Mouse (Mus musculus) CH12.LX (cell line): ENCODE measurements at regions not wholly inside any gene's neighbourhood (a gene's known extent, or its start where the extent isn't known, plus 50 kb on each side); places are given as distances from the start of the nearest gene placed in this dataset.

ENCODE experiments used
- HCFC1 ChIP-seq: IDR thresholded peaks from 2 replicates; pipeline ENCODE4 v1.6.1; 2012; ENCODE audit warnings: low read depth, mild to moderate bottlenecking, inconsistent platforms, low read length, improper control_type of control experiment
- POLR2A ChIP-seq: IDR thresholded peaks from 2 replicates; pipeline ENCODE4 v1.6.1; 2011; ENCODE audit warnings: low read depth, mild to moderate bottlenecking, improper control_type of control experiment, low read length
- RAD21 ChIP-seq: IDR thresholded peaks from 2 replicates; pipeline ENCODE4 v1.6.1; 2011; ENCODE audit warnings: low read depth, mild to moderate bottlenecking, low read length, improper control_type of control experiment, moderate library complexity
- SIN3A ChIP-seq: IDR thresholded peaks from 2 replicates; pipeline ENCODE4 v1.6.1; 2012; ENCODE audit warnings: low read length, improper control_type of control experiment, inconsistent platforms
- SMC3 ChIP-seq: IDR thresholded peaks from 2 replicates; pipeline ENCODE4 v1.6.1; 2011; ENCODE audit warnings: low read depth, low read length, improper control_type of control experiment
- USF1 ChIP-seq: IDR thresholded peaks from 2 replicates; pipeline ENCODE4 v1.6.1; 2014; ENCODE audit warnings: low read depth, mild to moderate bottlenecking, inconsistent platforms, low read length, improper control_type of control experiment
- USF2 ChIP-seq: conservative IDR thresholded peaks from 2 replicates; pipeline ENCODE4 v1.6.1; 2011; ENCODE audit warnings: low read depth, low read length, improper control_type of control experiment
- ZMIZ1 ChIP-seq: IDR thresholded peaks from 2 replicates; pipeline ENCODE4 v1.6.1; 2012; ENCODE audit warnings: low read depth, mild to moderate bottlenecking, inconsistent platforms, low read length, improper control_type of control experiment

- no peak for TF ChIP-seq POLR2A
- TF ChIP-seq USF1, result no peak
- no peak for TF ChIP-seq SIN3A
- TF ChIP-seq SMC3, result no peak
- no peak for TF ChIP-seq ZMIZ1
- TF ChIP-seq HCFC1, result no peak
- no peak for TF ChIP-seq USF2
- no peak for TF ChIP-seq RAD21
These were observed 225.1 kb upstream of the Nr2f2 start for GRCm38 (mm10) chr7:70591361-70592256.
